Mouse (Mus musculus): ENCODE results near the gene Cyp2j9. TPM values are rescaled to one million over a fixed set of nuclear protein-coding genes. Genes with fewer than 3 reads are reported as not detected.

The Cyp2j9 gene
- 27.9 and 32.0 TPM in 2 replicates for polyA plus RNA-seq (2021; fragmentation: Nextera tagmentation)
- long read RNA-seq, experiment 1, transcript Cyp2j9-201 (9 exons, 2,037 nt): major isoform, 110 of 140 reads
- long read RNA-seq, experiment 1, transcript Cyp2j9-202 (6 exons, 2,536 nt): minor isoform, 6 of 140 reads
- long read RNA-seq, experiment 1, partial matches to known transcripts: 5 of 140 reads
- long read RNA-seq, experiment 1, other reads (novel, unspliced or antisense): 19 of 140 reads
- long read RNA-seq, experiment 2, transcript Cyp2j9-201 (9 exons, 2,037 nt): major isoform, 33 of 48 reads
- long read RNA-seq, experiment 2, partial matches to known transcripts: 6 of 48 reads
- long read RNA-seq, experiment 2, other reads (novel, unspliced or antisense): 6 of 48 reads

GRCm38 (mm10) chr4:96590911-96591790 is at the start of gene Cyp2j9:
TSS of gene Cyp2j9 (minus strand) at chr4:96591578.

GRCm38 (mm10) chr4:96553133-96553819 is 38.1 kb downstream of the Cyp2j9 start, which contains the start of gene Cyp2j6:
TSS of gene Cyp2j6 (minus strand) at chr4:96553661.

Other genes with a start within 250 kb of the Cyp2j9 start
- gene Cyp2j11, start 242.9 kb downstream of the Cyp2j9 start, polyA plus RNA-seq (2021; fragmentation: Nextera tagmentation): not detected in 2 replicates
- gene Cyp2j8, start 84.2 kb downstream of the Cyp2j9 start, polyA plus RNA-seq (2021; fragmentation: Nextera tagmentation): not detected in 2 replicates
- gene Cyp2j6, start 37.9 kb downstream of the Cyp2j9 start, polyA plus RNA-seq (2021; fragmentation: Nextera tagmentation): 9.3 and 9.9 TPM in 2 replicates
- gene Cyp2j5, start 72.6 kb upstream of the Cyp2j9 start, polyA plus RNA-seq (2021; fragmentation: Nextera tagmentation): not detected in 2 replicates
- 0.13 TPM in 1 of 2 replicates, not detected in the other for gene Gm12695, start 193.6 kb upstream of the Cyp2j9 start, polyA plus RNA-seq (2021; fragmentation: Nextera tagmentation)

All from left cerebral cortex, adult 6 months (tissue).